Mouse (Mus musculus) kidney, adult 2 months (tissue): ENCODE data around the gene Wdr20.
A peak's percentile ranks its signal among the peaks of the same experiment; 100 is the strongest.

Experiments
- CTCF ChIP-seq: fragments of 200-500 bp; conservative IDR thresholded peaks from 2 replicates; pipeline ENCODE4 v1.5.1; 2011; ENCODE audit warnings: low read depth, mild to moderate bottlenecking, control low read depth, low read length, moderate library complexity, mixed read lengths; ENCODE audit not compliant: insufficient read depth, insufficient read length
- POLR2A ChIP-seq: fragments of 200-500 bp; IDR thresholded peaks from one replicate; pipeline ENCODE4 v1.6.1; 2011; ENCODE audit warnings: low read depth, low read length, control low read depth

DNA sequence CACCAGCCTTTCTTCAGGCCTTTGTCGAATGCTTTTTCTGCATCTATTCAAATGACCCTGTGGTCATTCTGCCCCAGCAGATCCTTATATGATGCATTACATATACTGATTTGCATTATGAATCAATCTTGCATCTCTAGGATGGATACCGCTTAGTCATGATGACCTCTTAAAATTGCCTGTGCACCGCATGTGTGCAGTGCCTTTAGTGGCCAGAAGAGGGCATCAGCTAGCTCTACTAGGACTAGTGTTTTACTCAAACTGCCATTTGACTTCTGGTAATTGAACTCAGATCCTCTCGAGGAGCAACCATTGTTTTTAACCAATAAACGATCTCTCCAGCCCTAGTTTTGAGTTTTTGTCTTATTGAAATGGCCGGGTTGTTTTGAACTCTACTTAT is 24.0 kb upstream of the Wdr20 start:
- TF ChIP-seq CTCF = 0 out of 2 replicates have a peak, but pooled peaks have one; percentile 26
- TF ChIP-seq POLR2A = no peak
